Mouse (Mus musculus): ENCODE measurements around the gene Vrk1.

Gene Vrk1

DNA sequence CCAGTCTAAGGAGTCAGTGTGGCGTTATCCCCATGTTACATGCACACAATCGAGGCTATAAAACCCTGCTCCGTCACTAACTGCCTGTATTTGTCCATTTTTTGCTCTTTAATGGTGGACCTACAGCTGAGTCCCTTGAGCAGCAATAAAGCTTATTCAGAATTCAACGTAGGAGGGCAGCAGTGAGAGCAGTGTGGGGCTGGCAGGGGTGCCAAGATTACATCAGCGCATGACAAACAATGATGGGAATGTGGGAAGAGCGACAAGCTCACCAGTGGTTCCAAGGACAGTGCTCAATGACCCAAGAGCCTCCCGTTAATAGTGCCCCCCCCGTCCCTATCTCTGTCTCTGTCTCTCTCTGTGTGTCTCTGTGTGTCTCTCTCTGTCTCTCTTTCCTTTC, 8.3 kb upstream of the Vrk1 start:
- DNase-seq (ENCODE audit: low spot score), result no peak

- no peak for DNase-seq (ENCODE audit: low spot score)
These were observed 5.3 kb upstream of the Vrk1 start for GRCm38 (mm10) chr12:106004719-106005118.

GRCm38 (mm10) chr12:106006218-106006617, 3.8 kb upstream of the Vrk1 start:
- no peak for DNase-seq (ENCODE audit: low spot score)

DNA sequence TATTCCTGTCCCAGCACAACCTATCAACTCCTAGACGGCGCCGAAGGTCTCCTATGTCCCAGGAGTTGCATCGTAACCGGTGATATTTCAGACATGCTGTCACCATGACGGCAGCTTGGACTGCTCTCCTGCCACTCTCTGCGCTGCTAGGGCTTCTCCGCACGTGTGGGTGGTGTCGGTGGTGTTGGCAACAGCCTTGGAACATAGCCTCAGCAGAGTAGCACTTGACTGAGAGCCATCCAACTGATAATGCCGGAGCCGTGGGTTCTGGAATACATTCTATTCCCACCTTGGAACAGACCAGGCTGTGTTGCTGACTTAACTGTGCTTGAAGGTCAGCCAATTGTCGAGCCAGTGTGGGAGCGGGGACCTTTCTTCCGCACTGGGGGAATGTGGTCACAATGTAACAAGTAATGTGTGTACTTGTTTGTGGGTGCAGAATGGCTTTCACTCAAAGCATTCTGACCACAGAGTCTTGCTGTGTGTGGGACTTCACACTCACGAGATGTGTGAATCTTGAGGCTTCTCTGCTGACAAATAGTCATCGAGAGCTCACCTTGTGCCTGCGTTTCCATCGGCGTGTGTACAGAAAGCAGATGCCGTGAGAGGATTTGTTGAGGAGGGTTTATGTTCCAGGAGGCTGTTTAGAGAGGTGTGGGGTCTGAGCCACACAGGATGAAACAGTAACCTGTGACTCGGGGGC, 1.5 kb upstream of the Vrk1 start:
- DNase-seq (ENCODE audit: low spot score), result peak; percentile 85

- DNase-seq (ENCODE audit: low spot score), result no peak
These were observed 732 bp upstream of the Vrk1 start for GRCm38 (mm10) chr12:106009122-106009870.

GRCm38 (mm10) chr12:106012161-106012560, 2.1 kb downstream of the Vrk1 start:
- no peak for DNase-seq (ENCODE audit: low spot score)

DNA sequence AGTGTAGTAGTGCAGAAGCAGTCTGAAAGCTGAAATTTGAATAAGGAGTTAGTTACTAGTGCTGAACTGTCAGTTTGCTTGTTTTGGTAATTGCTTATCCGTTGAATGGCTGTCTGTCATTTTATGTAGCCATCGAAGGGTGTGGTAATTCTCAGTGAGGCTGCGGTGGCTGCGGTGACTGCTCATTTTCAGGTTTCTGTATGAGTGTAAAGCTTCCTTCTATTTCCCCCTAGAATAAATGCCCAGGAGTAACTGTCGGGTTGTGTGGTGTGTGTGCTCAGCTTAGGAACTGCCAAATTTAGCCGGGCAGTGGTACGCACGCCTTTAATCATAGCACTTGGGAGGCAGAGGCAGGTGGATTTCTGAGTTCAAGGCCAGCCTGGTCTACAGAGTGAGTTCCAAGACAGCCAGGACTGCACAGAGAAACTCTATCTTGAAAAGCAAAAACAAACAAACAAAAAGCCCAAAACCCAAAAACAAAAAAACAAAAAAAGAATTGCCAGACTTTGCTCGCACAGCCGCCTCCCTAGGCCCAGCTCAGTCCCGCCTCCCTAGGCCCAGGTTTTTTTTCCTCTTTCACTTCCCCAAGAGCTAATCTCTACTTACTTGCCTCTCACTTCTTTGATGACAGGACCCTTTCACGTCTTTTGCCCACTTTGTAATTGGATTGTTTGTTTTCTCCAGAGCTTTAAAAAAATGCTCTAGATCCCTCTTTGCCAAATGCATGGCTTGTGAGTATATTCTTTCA, 6.4 kb downstream of the Vrk1 start:
- no peak for DNase-seq (ENCODE audit: low spot score)

- no peak for DNase-seq (ENCODE audit: low spot score)
These were observed 10.0 kb downstream of the Vrk1 start for GRCm38 (mm10) chr12:106020063-106020462.

- no peak for DNase-seq (ENCODE audit: low spot score)
These were observed 13.6 kb downstream of the Vrk1 start for GRCm38 (mm10) chr12:106023652-106024051.

DNA sequence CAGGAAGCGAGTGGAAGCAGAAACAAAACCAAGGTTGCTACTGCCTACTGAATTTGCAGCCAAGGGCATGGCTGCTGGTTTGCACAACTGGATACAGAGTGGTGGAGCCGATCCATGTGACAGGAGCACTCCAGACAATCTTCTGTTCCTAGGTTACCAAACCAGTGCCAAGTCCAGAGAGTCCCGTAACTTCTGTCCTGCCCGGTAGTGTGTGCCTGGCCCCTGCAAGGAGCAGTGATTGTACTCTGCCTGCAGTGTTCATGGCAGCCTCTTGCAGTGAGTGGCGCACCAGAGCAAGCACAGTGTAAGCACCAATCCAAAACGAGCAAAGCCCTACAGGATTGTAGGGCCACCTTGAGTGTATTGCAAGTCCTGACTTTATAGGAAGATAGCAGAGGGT, 15.4 kb downstream of the Vrk1 start:
- no peak for DNase-seq (ENCODE audit: low spot score)

DNA sequence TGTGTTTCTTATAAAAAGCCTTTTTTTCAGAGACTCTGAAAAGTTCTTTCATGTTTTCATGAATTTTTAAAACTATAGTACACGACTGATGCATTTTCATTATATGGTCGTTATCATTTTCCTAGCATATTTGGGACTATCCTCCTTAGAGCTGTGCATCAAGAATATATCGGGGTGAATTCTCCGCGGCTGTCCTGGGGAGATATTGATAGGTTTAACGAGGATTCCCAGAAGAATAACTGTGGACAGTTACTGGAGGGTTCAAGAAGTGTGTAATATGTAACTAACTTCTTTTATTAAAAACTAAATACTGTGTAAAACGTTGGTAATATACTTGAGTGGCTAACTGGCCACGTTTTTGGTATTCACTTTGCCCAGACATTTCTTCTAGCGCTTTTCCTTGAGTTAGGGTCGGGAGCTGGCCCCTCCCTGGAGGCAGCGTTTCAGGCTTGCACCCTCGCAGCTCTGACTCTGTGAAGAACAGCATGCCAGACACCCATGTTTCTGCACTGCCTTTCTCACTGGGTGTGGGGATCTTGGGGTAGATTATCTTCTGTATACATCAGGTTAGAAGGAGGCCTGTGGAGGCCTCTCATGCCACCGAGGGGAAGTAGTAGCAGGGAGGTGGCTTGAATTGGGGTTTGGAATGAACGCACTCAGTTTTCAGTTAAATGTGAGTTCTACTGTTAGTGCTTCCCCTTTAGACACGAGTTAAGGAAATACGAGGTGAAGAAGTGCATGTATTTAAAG, 16.5 kb downstream of the Vrk1 start:
- no peak for DNase-seq (ENCODE audit: low spot score)

- no peak for DNase-seq (ENCODE audit: low spot score)
These were observed 17.3 kb downstream of the Vrk1 start for GRCm38 (mm10) chr12:106027372-106027771.

- DNase-seq (ENCODE audit: low spot score), result no peak
These were observed 19.6 kb downstream of the Vrk1 start for GRCm38 (mm10) chr12:106029582-106029981.

DNA sequence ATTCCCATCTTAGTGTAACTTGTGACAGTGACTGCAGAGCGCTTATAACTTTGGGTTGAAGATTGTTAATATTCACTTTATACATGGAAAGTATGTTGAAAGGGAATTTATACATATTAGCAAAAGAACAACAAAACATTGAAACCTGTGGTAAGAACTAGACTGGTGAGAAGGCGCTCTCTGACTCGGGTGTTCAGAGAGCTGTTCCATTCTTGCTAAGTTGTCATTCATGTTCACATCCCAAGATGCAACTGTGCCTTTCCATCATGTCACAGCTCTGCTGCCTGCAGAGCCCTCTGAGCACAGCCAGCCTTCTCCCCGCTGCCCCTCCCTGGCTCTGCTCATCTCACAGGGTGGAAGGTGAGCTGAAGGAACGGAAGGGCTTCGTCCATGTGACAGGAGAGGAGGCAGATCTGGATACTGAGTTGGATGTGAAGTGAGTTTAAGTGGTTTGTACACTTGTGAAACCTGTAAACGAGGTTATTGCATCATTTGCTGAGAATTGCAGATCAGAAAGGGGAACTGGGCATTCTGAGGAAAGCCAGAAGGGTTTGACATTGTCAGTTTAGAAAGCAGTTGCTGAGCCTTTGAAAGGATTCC, 20.2 kb downstream of the Vrk1 start:
- no peak for DNase-seq (ENCODE audit: low spot score)

DNA sequence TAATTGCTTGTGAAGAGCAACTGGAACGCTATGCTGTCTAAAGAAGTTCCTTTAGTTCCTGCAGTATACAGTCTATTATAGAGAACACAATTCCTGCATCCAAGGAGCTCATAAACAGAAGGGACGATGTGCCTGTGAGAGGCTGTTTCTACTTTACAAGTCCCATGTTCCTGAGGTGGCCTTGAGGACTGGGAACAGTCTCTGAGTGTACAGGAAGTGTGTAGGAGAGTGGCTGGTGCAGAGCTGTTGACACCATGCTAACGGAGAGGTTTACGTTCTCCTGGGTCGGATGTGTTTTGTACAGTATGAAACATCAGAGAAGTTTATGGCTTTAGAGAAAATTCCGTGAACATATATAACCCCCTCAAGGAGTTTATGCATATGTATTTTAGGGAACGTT, 20.8 kb downstream of the Vrk1 start:
- no peak for DNase-seq (ENCODE audit: low spot score)

- no peak for DNase-seq (ENCODE audit: low spot score)
These were observed 21.9 kb downstream of the Vrk1 start for GRCm38 (mm10) chr12:106031916-106032315.

- DNase-seq (ENCODE audit: low spot score), result no peak
These were observed 22.3 kb downstream of the Vrk1 start for GRCm38 (mm10) chr12:106032361-106032760.

DNA sequence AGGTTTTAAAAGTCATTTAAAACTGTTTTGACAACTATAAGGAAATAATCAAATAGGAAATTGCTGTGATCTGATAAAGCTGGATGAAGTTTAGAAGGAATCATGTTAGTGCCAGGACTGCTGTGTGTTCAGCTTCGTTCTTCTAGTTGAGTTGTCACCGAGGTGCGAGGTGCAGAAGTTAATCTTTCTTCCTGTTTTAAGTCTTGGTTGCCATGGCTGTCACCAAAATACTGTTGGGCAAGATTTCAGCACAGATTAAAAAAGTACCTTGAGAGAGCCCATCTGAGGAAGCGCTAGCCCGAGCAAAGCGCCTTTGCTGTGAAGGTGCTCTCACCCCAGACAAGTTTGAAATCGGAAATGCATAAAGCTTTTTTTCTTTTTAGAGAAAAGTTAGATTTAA, 24.2 kb downstream of the Vrk1 start:
- DNase-seq (ENCODE audit: low spot score), result no peak

DNA sequence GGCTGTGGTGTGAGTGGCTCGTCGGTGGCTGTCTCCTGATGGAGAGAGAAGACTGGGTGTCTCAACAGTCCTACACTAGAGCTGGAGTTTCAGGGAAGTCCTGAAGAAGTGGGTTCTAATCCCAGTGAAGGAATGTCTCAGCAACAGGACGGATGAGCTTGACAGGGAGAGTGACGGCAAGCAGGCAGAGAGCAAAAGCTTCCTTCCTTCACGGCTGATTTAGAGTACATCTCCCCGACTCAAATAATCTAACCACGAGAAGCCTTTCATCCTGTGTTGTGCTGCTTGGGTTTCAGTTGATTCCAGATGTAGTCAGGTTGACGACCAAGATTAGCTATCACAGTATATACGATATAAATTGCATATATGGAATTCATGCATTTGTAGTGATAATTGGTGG, 24.7 kb downstream of the Vrk1 start:
- no peak for DNase-seq (ENCODE audit: low spot score)

- no peak for DNase-seq (ENCODE audit: low spot score)
These were observed 30.2 kb downstream of the Vrk1 start for GRCm38 (mm10) chr12:106040259-106040658.

GRCm38 (mm10) chr12:106046143-106046795, 36.2 kb downstream of the Vrk1 start:
- no peak for DNase-seq (ENCODE audit: low spot score)

Measured in testis, postnatal 14 days (tissue).